Mouse (Mus musculus) kidney, postnatal 0 days (tissue): ENCODE data around the gene Kalrn. TPM values are rescaled to one million over a fixed set of nuclear protein-coding genes. Genes with fewer than 3 reads are reported as not detected.

ENCODE experiments used
- ATAC-seq: fragments of 200-750 bp; cut with Nextera tagmentation; replicated peaks from 2 replicates; pipeline ENCODE4 v1.8.0; 2017; ENCODE audit warnings: low read depth, moderate number of reproducible peaks, moderate TSS enrichment, moderate library complexity; ENCODE audit not compliant: low FRiP score
- DNase-seq: peaks from one replicate; pipeline ENCODE4 v3.0.0-alpha.2; 2016; ENCODE audit warnings: low spot score
- H3K27ac ChIP-seq: fragments of 300-500 bp; sonication (generic); 2 replicates; pipeline ENCODE4 v1.5.1; 2014; ENCODE audit warnings: mild to moderate bottlenecking
- H3K27me3 ChIP-seq: fragments of 300-500 bp; sonication (generic); 2 replicates; pipeline ENCODE4 v1.6.1; 2014; ENCODE audit warnings: low read length, mixed read lengths; ENCODE audit not compliant: insufficient read depth
- H3K36me3 ChIP-seq: fragments of 300-500 bp; sonication (generic); 2 replicates; pipeline ENCODE4 v1.6.1; 2014; ENCODE audit warnings: low read length, mixed read lengths; ENCODE audit not compliant: insufficient read depth
- H3K4me1 ChIP-seq: fragments of 300-500 bp; sonication (generic); replicated peaks from 2 replicates; pipeline ENCODE4 v1.6.1; 2014; ENCODE audit warnings: antibody characterized with exemption, low read length, mixed read lengths; ENCODE audit not compliant: insufficient read depth
- H3K4me2 ChIP-seq: fragments of 300-500 bp; sonication (generic); 2 replicates; pipeline ENCODE4 v1.6.1; 2014; ENCODE audit warnings: mild to moderate bottlenecking, low read length, moderate library complexity, mixed read lengths
- H3K4me3 ChIP-seq: fragments of 300-500 bp; sonication (generic); replicated peaks from 2 replicates; pipeline ENCODE4 v1.5.1; 2014; ENCODE audit warnings: low read depth, low read length
- H3K9ac ChIP-seq: fragments of 300-500 bp; sonication (generic); 2 replicates; pipeline ENCODE4 v1.6.1; 2014; ENCODE audit warnings: low read depth, low read length
- H3K9me3 ChIP-seq: fragments of 300-500 bp; sonication (generic); replicated peaks from 2 replicates; pipeline ENCODE4 v1.6.1; 2016; ENCODE audit warnings: low read length, inconsistent platforms, mixed read lengths
- CTCF ChIP-seq: IDR thresholded peaks from 2 replicates; pipeline ENCODE4 v1.5.1; 2016; ENCODE audit warnings: antibody characterized with exemption, low read depth, mild to moderate bottlenecking, moderate library complexity
- WGBS: fragments of 180-500 bp; shearing (Covaris S2); extraction: QIAGEN DNeasy Blood & Tissue Kit; methylation state at CpG from one replicate; pipeline ENCODE4 v1.1.7; 2014; 5-methylcytosine and 5-hydroxymethylcytosine counted together
- polyA plus RNA-seq: library from polyadenylated mRNA; unstranded; fragments of >200 nt; fragmentation: Nextera tagmentation; extraction: Ambion mirVana; gene quantifications from 2 replicates; pipeline ENCODE4 v1.2.1, GENCODE M21; 2015

Kalrn gene
- polyA plus RNA-seq, 1 experiment from 2014 or later, result 20.0 TPM

- 43% methylated on average over 4 of the region's 4 CpGs for WGBS
- no peak overlapping the region for H3K9ac ChIP-seq
- H3K4me2 ChIP-seq, result no peak overlapping the region
- H3K27me3 ChIP-seq, result no peaks in the 10 kb centered on the region
- H3K9me3 ChIP-seq, result no peaks in the 10 kb centered on the region
- no peak for DNase-seq
- H3K27ac ChIP-seq, result no peak overlapping the region
- no peak overlapping the region for H3K4me3 ChIP-seq
- TF ChIP-seq CTCF, result no peak
- ATAC-seq, result no peak
- no peaks in the 10 kb centered on the region for H3K4me1 ChIP-seq
- no peaks in the 10 kb centered on the region for H3K36me3 ChIP-seq
Observed at GRCm38 (mm10) chr16:34601954-34602353, 28.6 kb upstream of the Kalrn start.

- H3K9ac ChIP-seq, result no peak overlapping the region
Observed at GRCm38 (mm10) chr16:34595294-34595693, 22.0 kb upstream of the Kalrn start.

GRCm38 (mm10) chr16:34594597-34595262 is 21.4 kb upstream of the Kalrn start:
- no peak for TF ChIP-seq CTCF
- Histone ChIP-seq H3K4me2 (no peak overlapping the region), H3K36me3 (no peaks in the 10 kb centered on the region), H3K9ac (no peak overlapping the region), H3K27ac (no peak overlapping the region), H3K27me3 (no peaks in the 10 kb centered on the region), H3K4me3 (no peak overlapping the region), H3K9me3 (no peaks in the 10 kb centered on the region), H3K4me1 (no peaks in the 10 kb centered on the region)
- 61% methylated on average over 8 of the region's 8 CpGs for WGBS
- ATAC-seq (no peak), DNase-seq (no peak)

More at GRCm38 (mm10) chr16:34595294-34595693, 22.0 kb upstream of the Kalrn start:
- H3K4me3 ChIP-seq, result no peak overlapping the region
- ATAC-seq (no peak), DNase-seq (peak; percentile 46)
- no peaks in the 10 kb centered on the region for H3K27me3 ChIP-seq
- WGBS, result 22% methylated on average over 3 of the region's 3 CpGs
- no peaks in the 10 kb centered on the region for H3K9me3 ChIP-seq
- no peak overlapping the region for H3K4me2 ChIP-seq
- H3K36me3 ChIP-seq, result no peaks in the 10 kb centered on the region
- no peak for TF ChIP-seq CTCF
- no peak overlapping the region for H3K27ac ChIP-seq
- H3K4me1 ChIP-seq, result no peaks in the 10 kb centered on the region

GRCm38 (mm10) chr16:34592696-34593095 is 19.4 kb upstream of the Kalrn start:
- Histone ChIP-seq H3K27me3 (no peaks in the 10 kb centered on the region), H3K9ac (no peak overlapping the region), H3K4me1 (no peaks in the 10 kb centered on the region), H3K4me2 (no peak overlapping the region), H3K9me3 (no peaks in the 10 kb centered on the region), H3K27ac (no peak overlapping the region), H3K4me3 (no peak overlapping the region), H3K36me3 (no peaks in the 10 kb centered on the region)
- TF ChIP-seq CTCF, result no peak
- DNase-seq (no peak), ATAC-seq (no peak)
- 63% methylated on average over 2 of the region's 2 CpGs for WGBS

- Histone ChIP-seq H3K4me3 (no peak overlapping the region), H3K36me3 (no peaks in the 10 kb centered on the region), H3K9ac (no peak overlapping the region), H3K4me1 (no peaks in the 10 kb centered on the region), H3K27me3 (no peaks in the 10 kb centered on the region), H3K27ac (no peak overlapping the region), H3K9me3 (no peaks in the 10 kb centered on the region), H3K4me2 (no peak overlapping the region)
- no peak for DNase-seq
- 87% methylated on average over 1 of the region's 1 CpGs for WGBS
- no peak for ATAC-seq
- TF ChIP-seq CTCF, result no peak
Observed at GRCm38 (mm10) chr16:34591934-34592333, 18.6 kb upstream of the Kalrn start.

- ATAC-seq, result no peak
- Histone ChIP-seq H3K36me3 (no peaks in the 10 kb centered on the region), H3K27me3 (no peaks in the 10 kb centered on the region), H3K4me1 (no peaks in the 10 kb centered on the region), H3K9ac (no peak overlapping the region), H3K4me3 (no peak overlapping the region), H3K9me3 (no peaks in the 10 kb centered on the region), H3K27ac (no peak overlapping the region), H3K4me2 (no peak overlapping the region)
- WGBS, result 95% methylated on average over 4 of the region's 4 CpGs
- no peak; the same call in 1 of the 2 replicates for TF ChIP-seq CTCF
- no peak for DNase-seq
Observed at GRCm38 (mm10) chr16:34579671-34580326, 6.5 kb upstream of the Kalrn start.
